Mouse (Mus musculus) activated CD4-positive, CD25-positive, alpha-beta regulatory T cell, adult 4 months (primary cell): ENCODE measurements at regions not wholly inside any gene's neighbourhood (a gene's known extent, or its start where the extent isn't known, plus 50 kb on each side); places are given as distances from the start of the nearest gene placed in this dataset.

ENCODE experiments used
- ATAC-seq: one replicate; pipeline ENCODE4 v1.8.0; 2017

- ATAC-seq = no peak
Measured at GRCm38 (mm10) chr5:118881886-118882285, 321.4 kb downstream of the Med13l start.

- ATAC-seq = no peak
Measured at GRCm38 (mm10) chr5:118888131-118888530, 327.7 kb downstream of the Med13l start.

- no peak for ATAC-seq
Measured at GRCm38 (mm10) chr5:118891131-118891530, 330.7 kb downstream of the Med13l start.

GRCm38 (mm10) chr5:118908224-118908623 lies 347.7 kb downstream of the Med13l start:
- no peak for ATAC-seq

- ATAC-seq = no peak
Measured at GRCm38 (mm10) chr5:118909756-118910155, 349.3 kb downstream of the Med13l start.

GRCm38 (mm10) chr5:118914191-118914750 lies 353.8 kb downstream of the Med13l start:
- ATAC-seq = no peak

- no peak for ATAC-seq
Measured at GRCm38 (mm10) chr5:118923357-118923756, 362.9 kb downstream of the Med13l start.

- ATAC-seq = no peak
Measured at GRCm38 (mm10) chr5:118929037-118929436, 368.6 kb downstream of the Med13l start.

- no peak for ATAC-seq
Measured at GRCm38 (mm10) chr5:118929990-118930501, 369.6 kb downstream of the Med13l start.

- ATAC-seq = no peak
Measured at GRCm38 (mm10) chr5:118939336-118940039, 379.0 kb downstream of the Med13l start.

- ATAC-seq = no peak
Measured at GRCm38 (mm10) chr5:118944256-118944655, 383.8 kb downstream of the Med13l start.

- ATAC-seq = no peak
Measured at GRCm38 (mm10) chr5:118946090-118946489, 385.6 kb downstream of the Med13l start.

- no peak for ATAC-seq
Measured at GRCm38 (mm10) chr5:118946994-118947393, 386.5 kb downstream of the Med13l start.

GRCm38 (mm10) chr5:118948119-118948786 lies 387.8 kb downstream of the Med13l start:
- no peak for ATAC-seq

- ATAC-seq = no peak
Measured at GRCm38 (mm10) chr5:118951067-118951466, 390.6 kb downstream of the Med13l start.

- no peak for ATAC-seq
Measured at GRCm38 (mm10) chr5:118960521-118961001, 400.1 kb downstream of the Med13l start.

GRCm38 (mm10) chr5:118961091-118961490 lies 400.6 kb downstream of the Med13l start:
- ATAC-seq = no peak

- ATAC-seq = no peak
Measured at GRCm38 (mm10) chr5:118962152-118962551, 401.7 kb downstream of the Med13l start.

- ATAC-seq = no peak
Measured at GRCm38 (mm10) chr5:118963001-118963400, 402.5 kb downstream of the Med13l start.

- ATAC-seq = no peak
Measured at GRCm38 (mm10) chr5:118966901-118967300, 406.4 kb downstream of the Med13l start.

- ATAC-seq = no peak
Measured at GRCm38 (mm10) chr5:118967718-118968117, 407.2 kb downstream of the Med13l start.

- no peak for ATAC-seq
Measured at GRCm38 (mm10) chr5:118975147-118975546, 414.7 kb downstream of the Med13l start.

- ATAC-seq = no peak
Measured at GRCm38 (mm10) chr5:118978921-118979630, 418.6 kb downstream of the Med13l start.
